In genomic region chr5:32460973-32461372, GRCm38 (mm10) we compare ENCODE assay signal across 8 mouse cellular contexts. TPM values are rescaled to one million over a fixed set of nuclear protein-coding genes. Genes with fewer than 3 reads are reported as not detected.
A peak's percentile ranks its signal among the peaks of the same experiment; 100 is the strongest.
DNase-seq lines count a peak whose midpoint lies in the region; ATAC-seq and TF ChIP-seq lines count a peak whose summit lies in the region.

No protein-coding gene starts in this region.

- 0 out of 2 replicates have a peak, but pooled peaks have one; percentile 48 for ATAC-seq in erythroid progenitor cell, adult 5-6 weeks (replicated peaks; ENCODE audit: low FRiP score, poor library complexity, severe bottlenecking)
- no peak for ATAC-seq in limb, embryonic 14.5 days (ENCODE audit: low FRiP score, low read depth)
- no peak for ATAC-seq in stomach, embryonic 16.5 days (ENCODE audit: insufficient read depth, low FRiP score)

- WGBS in limb, embryonic 14.5 days: 26% methylated on average over 2 of the region's 2 CpGs
- WGBS in stomach, embryonic 16.5 days: 5% methylated on average over 2 of the region's 2 CpGs

- H3K4me3 ChIP-seq in limb, embryonic 14.5 days (replicated peaks; ENCODE audit: low read length): peak overlapping the region; percentile 18
- H3K4me3 ChIP-seq in stomach, embryonic 16.5 days (replicated peaks; ENCODE audit: low read length): peak overlapping the region; percentile 40

- H3K9me3 ChIP-seq in limb, embryonic 14.5 days (ENCODE audit: control insufficient read depth, low read length): no peaks in the 10 kb centered on the region
- no peaks in the 10 kb centered on the region for H3K9me3 ChIP-seq in stomach, embryonic 16.5 days (replicated peaks; ENCODE audit: control insufficient read depth, low read length)

- peak; percentile 14 for DNase-seq in spleen, adult 12 weeks (ENCODE audit: low spot score)
- DNase-seq in spleen, postnatal 4 days (ENCODE audit: low spot score in 2 of 2): no peak
- no peak for DNase-seq in limb, embryonic 14.5 days (ENCODE audit: low spot score)
- DNase-seq in frontal cortex, postnatal 25 days (ENCODE audit: low spot score in 2 of 2): no peak
- no peak for DNase-seq in retina, postnatal 1 day
- DNase-seq in lung, postnatal 14 days: no peak

- H3K36me3 ChIP-seq in limb, embryonic 14.5 days (ENCODE audit: control insufficient read depth, insufficient read depth, low read length): no peaks in the 10 kb centered on the region
- no peaks in the 10 kb centered on the region for H3K36me3 ChIP-seq in stomach, embryonic 16.5 days (ENCODE audit: control insufficient read depth, insufficient read depth, low read length)

- H3K4me2 ChIP-seq in limb, embryonic 14.5 days (replicated peaks; ENCODE audit: low read depth, low read length, severe bottlenecking): peak overlapping the region; percentile 46
- peak overlapping the region; percentile 60 for H3K4me2 ChIP-seq in stomach, embryonic 16.5 days (ENCODE audit: low read depth, low read length)

- peaks cover 11% of the 10 kb centered on the region; the same call in 1 of the 2 replicates for H3K4me1 ChIP-seq in limb, embryonic 14.5 days (ENCODE audit: control insufficient read depth, insufficient read depth, low read length)
- peaks cover 3% of the 10 kb centered on the region; the same call in 1 of the 2 replicates for H3K4me1 ChIP-seq in stomach, embryonic 16.5 days (ENCODE audit: control insufficient read depth, insufficient read depth, low read length)

- no peak overlapping the region for H3K27ac ChIP-seq in limb, embryonic 14.5 days (replicated peaks; ENCODE audit: low read depth, low read length)
- no peak overlapping the region for H3K27ac ChIP-seq in stomach, embryonic 16.5 days (ENCODE audit: low read length)

- H3K27me3 ChIP-seq in limb, embryonic 14.5 days (ENCODE audit: control insufficient read depth, insufficient read depth, low read length): no peaks in the 10 kb centered on the region
- H3K27me3 ChIP-seq in stomach, embryonic 16.5 days (ENCODE audit: control insufficient read depth, insufficient read depth, low read length): no peaks in the 10 kb centered on the region

- H3K9ac ChIP-seq in limb, embryonic 14.5 days (ENCODE audit: low read depth, low read length, severe bottlenecking): 0 out of 2 replicates have a peak overlapping the region, but pooled peaks have one; percentile 16
- no peak overlapping the region for H3K9ac ChIP-seq in stomach, embryonic 16.5 days (ENCODE audit: low read length)

- no peak for TF ChIP-seq POLR2A in limb, embryonic 14.5 days (IDR thresholded peaks at IDR 0.05; ENCODE audit: borderline replicate concordance, extremely low read depth, insufficient read depth, insufficient read length)

RNA-seq across cellular contexts. Expression of gene Ppp1cb, which starts 2.3 kb away (rescaled TPM):
- total RNA-seq in erythroid progenitor cell, adult 5-6 weeks (2015; ENCODE audit: low replicate concordance): 194 and 207 TPM in 2 replicates
- total RNA-seq in erythroid progenitor cell, adult 5-6 weeks (2017; ENCODE audit: low replicate concordance): 395 and 426 TPM in 2 replicates
- 126 and 156 TPM in 2 replicates for polyA plus RNA-seq in limb, embryonic 14.5 days (2012; rRNA removed)
- polyA plus RNA-seq in limb, embryonic 14.5 days (2014; fragmentation: Nextera tagmentation; extraction: Ambion mirVana): 201 and 208 TPM in 2 replicates
- polyA plus RNA-seq in stomach, embryonic 16.5 days (2015; fragmentation: Nextera tagmentation; extraction: Ambion mirVana): 246 and 251 TPM in 2 replicates
